Mouse (Mus musculus): ENCODE results near the gene Comtd1. TPM values are rescaled to one million over a fixed set of nuclear protein-coding genes. Genes with fewer than 3 reads are reported as not detected.

Comtd1 gene
- polyA plus RNA-seq, 1 experiment = 98.7 TPM

DNA sequence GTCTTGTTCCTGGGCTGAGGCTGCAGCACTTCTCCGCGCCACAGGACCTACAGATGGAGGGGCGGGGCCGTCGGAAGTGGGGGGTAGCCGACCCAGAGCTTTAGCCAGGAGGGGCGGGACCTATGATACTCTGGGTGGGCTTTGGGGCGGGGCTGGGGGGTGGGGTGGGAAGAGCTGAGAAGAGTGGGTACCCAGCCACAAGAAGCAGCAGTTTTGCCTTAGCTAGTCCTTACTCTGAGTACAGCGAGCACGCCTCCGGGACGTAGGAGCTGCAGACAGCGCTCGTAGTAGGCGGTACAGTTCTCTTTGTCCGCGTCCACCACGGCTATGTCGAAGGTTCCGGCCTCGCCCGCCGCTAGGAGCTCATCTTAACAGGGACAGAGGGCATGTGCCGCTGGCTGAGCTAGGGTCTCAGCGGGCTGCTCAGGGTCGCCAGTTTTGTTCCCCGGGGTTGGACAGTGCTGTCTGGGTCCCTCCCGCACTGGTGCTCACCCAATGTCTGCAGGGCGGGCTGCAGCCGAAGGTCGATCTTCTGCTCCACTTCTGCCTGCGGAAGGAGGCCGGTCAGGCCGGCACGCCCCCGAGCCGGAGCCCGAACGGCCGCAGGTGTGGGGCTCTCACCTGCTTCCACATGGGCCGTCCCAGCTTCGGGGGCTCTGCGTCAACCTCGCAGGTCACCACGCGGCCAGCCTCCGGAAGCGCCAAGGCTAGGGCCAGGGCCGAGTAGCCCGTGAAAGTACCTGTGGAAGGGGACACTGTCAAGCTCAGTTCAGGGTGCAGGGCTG, 1.2 kb downstream of the Comtd1 start:
- TF ChIP-seq GATA1 (IDR thresholded peaks at IDR 0.05; ENCODE audit: low read length) = no peak

DNA sequence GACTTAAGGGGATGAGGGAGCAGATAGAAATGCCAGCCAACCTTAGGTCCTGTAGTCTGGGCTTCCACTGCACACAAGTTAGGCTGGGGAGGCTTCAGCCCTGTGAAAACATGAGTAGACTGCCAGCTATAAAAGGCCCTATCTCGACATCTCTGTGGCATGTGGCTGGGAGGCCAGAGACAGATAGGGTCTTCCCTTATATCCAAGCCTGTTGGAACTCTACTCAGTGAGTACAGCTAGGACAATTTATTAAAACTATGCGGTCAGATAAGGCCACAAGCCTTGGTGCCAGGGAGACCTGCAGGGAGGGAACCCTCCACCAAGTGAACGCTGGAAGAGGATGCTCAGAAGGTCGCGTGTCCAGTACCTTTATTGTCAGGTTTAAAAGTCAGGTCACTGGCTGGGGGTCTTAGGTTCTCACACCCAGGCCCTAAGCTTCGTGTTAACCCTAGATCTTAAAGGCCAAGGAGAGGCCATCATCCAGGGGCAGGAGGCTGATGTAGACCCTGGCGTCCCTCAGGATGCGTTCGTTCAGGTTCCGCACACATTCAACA, 1.9 kb downstream of the Comtd1 start:
- peak; percentile 74 for TF ChIP-seq GATA1 (IDR thresholded peaks at IDR 0.05; ENCODE audit: low read length)

DNA sequence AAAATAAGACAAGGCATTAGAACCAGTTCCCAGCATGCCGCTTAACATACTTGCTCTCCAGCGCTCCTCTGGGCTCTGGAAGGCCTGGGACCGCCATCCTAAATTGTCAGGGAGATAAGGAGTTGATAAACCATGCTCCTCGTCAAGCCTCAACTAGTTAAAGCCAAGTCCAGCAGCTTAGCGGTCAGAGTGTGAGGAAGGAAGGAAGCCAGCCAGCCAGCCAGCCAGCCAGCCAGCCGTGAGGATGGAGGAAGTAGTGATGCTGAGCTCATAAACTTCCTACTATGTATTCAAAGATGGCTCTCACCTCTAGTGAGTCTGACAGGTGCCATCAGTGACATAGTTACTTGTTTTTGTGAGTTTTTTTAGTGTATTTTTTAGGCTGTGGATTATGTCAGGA, 5.5 kb downstream of the Comtd1 start:
- TF ChIP-seq GATA1 (IDR thresholded peaks at IDR 0.05; ENCODE audit: low read length) = no peak

DNA sequence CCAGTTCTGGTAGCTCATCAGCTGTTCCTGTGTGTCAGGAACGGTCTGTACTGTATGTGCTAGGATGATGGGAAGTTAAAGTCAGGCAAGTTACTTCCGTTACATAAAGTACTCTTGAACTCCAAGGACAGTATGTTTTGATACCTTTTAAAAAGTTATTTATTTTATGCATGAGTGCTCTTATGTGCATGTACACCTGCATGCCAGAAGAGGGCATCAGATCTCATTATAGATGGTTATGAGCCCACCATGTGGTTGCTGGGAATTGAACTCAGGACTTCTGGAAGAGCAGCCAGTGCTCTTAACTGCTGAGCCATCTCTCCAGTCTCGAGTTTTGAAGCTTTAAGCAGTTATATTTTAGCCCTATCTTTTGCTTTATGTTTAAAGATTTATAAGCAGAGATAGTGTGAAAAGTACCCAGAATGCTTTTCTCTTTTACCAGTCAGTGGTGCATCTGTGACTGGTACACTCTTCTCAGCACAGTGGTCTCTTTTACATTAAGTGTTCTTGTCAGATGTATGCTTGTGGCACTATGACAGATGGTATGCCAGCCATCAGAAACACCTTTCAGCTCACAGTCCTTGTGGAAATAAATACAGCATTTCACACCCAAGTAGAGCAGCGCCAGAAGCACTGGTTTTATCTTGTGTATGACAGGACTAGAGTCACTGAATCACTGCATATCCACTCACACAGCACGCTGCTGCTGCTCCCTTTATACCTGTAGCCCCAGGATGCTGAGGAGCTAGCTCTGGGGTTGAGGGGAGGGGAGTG, 6.8 kb downstream of the Comtd1 start:
- TF ChIP-seq GATA1 (IDR thresholded peaks at IDR 0.05; ENCODE audit: low read length) = no peak

DNA sequence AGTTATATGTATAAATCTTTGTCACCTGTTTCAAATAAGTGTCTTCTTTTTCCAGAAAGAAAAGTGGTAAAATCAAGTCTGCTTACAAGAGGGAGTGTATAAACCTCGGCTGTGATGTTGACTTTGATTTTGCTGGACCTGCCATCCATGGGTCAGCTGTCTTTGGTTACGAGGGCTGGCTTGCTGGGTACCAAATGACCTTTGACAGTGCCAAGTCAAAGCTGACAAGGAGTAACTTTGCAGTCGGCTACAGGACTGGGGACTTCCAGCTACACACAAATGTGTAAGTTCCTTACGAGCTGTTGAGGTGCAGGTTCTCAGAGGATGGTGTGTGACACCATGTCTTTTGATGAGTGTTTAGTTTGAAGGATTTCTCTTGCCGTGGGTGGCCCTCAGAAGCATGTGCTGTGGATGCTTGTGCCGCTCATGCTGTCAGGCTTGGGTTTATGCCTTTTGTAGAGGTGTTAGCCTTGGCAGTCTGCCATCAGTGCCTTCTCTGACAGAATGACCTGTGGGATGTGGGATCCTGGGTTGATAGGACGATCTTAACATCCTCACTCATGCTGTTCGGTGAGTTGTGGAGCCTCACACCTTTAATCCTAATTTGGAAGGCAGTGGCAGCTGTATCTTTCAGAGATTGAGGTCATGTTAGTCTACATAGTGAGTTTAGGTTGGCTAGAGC, 10.3 kb downstream of the Comtd1 start:
- TF ChIP-seq GATA1 (IDR thresholded peaks at IDR 0.05; ENCODE audit: low read length) = no peak

DNA sequence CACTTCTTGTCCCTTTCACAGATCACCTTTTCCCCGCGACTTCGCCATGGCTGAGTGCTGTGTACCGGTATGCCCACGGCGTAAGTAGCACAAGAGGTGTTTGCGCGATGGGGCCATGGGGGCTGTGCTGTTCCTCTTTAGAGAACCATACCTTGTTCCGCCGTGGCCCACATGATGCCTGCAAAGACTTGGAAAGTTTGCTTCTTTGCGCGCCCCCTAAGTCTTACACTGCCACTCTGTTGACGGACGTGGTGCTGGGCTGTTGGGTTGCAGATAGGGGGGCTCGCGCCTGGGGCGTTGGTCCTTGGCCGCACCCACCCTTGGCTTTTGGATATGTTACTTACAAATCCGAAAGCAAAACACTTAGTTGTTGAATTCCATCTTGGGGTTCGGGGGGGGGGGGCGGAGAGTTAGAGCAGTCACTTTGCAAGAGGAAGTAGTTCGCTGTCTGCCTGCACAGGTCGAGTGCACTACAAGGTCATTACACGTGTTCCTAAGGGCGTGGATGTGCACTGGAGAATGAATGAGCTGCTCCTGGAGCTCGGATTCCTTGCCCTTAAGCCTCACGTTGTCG, 16.9 kb downstream of the Comtd1 start:
- TF ChIP-seq GATA1 (IDR thresholded peaks at IDR 0.05; ENCODE audit: low read length) = no peak

DNA sequence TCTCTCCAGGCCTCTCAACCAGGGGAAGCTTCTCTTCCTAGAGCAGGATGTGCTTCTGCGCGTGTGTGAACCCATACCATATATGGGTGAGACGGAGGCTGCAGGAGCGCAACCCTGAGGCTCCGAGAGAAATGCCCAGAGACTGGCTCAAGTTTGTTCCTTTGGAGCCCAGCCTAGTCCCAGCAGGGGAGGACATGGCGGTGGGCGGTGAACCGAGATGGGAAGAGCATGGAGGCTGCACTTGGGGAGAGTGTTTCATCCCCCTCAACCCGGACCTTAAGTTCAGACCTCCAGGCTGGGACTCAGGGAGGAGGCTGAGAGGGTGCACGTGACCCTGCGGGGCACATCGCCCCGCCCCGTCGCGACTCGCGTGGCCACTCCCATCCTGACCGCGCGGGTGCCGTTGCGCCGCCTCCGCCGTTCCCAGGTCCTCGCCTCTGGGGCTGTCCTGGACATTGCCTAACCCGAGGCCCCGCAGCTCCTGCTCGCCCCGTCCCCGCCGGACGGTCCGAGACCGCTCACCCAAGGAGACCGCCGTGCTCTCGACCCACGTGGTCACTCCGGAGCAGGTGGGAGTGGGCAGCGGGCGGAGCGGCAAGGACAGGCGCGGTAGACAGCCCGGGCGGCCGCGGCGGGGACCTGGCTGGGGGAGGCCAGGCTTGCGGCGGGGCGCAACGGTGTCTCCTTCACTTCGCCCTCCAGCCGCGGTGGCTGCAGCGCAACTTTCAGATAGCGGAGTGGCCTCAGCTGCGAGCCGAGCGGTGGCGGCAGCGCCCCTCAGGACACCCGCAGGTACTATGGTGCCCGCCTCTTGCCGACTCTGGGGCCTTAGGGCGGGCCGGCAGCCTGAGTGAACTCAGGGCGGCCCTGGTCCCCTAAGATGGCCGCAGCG, 17.7 kb downstream of the Comtd1 start:
- no peak for TF ChIP-seq GATA1 (IDR thresholded peaks at IDR 0.05; ENCODE audit: low read length)

DNA sequence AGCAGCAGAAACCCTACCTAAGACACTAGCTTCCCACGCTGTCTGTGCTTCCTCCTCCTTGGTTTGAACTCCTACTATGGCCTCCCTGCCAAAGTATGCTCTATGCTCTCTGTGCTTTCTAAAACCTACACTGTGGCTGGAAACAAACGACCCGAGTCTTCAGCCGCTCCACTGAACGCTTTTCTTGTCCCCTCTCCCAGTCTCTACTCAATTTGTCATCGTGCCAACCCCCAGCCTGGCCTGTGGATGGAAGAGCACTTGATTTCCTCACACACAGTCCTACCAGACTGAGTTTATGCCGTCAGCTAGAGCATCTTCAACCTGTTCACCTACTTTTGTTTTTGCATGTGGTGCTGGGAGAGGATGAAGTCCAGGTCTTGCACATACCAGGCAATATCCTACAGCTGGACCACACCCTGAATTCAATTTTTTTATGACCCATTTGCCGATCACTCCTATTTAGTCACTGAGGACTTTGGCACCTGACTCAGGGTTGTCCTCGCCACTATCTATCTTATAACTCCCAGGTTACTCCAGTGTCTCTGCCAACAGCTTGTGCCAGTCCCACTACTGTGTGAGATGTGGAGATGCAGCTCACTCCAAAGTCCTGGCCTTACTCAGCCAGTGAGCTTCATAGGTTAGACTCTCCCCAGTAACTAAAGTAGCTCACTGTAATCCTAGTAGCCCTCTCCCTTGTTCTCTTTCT, 22.8 kb downstream of the Comtd1 start:
- TF ChIP-seq GATA1 (IDR thresholded peaks at IDR 0.05; ENCODE audit: low read length) = no peak

DNA sequence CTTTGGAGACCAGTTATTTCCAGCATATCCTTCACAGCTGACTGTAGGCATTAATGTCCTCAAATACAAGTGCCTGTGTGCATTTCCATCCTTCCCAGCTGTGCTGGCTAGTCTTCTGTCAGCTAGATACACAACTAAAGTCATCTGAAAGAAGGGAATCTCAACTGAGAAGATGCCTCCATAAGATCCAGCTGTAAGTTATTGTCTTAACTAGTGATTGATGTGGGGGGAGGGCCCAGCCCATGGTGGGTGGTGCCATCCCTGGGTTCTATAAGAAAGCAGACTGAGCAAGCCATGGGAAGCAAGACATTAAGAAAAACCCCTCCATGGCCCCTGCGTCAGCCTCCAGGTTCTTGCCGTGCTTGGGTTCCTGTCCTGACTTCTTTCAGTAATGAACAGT, 23.8 kb downstream of the Comtd1 start, which contains the start of gene Vdac2:
Gene Vdac2 (plus strand): TSS at position 301 of the 400 bp plus-strand sequence.
- no peak for TF ChIP-seq GATA1 (IDR thresholded peaks at IDR 0.05; ENCODE audit: low read length)

DNA sequence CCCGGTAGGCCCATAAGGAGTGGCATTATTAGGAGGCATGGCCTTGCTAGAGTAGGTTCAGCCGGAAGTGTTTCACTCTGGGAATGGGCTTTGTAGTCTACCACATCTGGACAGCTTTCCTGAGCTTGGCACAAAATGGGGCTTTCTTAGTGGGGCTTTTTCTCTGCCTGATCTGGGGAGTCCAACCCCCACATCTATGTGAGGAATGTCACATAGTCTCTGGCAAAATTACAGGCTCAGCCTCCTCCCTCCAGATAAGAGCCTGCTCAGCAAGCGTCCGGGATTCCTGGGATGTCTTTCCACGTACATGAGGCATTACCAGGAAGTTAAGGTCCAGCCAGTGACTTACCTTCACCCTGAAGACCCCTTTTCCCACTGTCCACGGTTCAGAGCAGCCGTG, 24.9 kb downstream of the Comtd1 start:
- TF ChIP-seq GATA1 (IDR thresholded peaks at IDR 0.05; ENCODE audit: low read length) = no peak

DNA sequence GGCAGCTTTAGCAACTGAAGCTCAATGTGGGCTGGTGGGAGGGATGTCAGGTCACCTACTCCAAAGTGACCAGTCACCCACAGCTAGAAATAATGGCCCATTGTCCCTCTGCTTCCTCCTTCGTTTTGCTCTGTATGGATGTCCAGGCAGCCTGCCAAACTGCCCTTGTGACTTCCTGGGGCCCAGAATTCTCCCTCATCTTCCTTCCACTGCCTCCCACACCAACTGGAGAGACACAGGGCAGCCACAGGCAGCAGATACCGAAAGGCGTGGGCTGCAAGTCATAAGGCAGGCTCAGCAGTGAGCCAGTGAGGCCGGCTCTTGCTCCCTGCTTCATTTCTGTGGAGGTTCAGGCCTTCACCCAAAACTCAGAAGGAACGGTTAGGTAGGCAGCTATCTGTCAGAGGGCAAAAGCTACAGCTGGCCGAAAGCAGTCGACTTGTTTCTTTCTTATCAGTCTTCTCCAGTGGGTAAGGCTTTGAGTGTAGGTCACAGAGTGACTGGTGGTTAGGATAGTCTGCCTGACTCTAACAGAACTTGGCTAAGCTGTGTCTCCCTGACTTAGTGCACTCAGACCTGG, 25.9 kb downstream of the Comtd1 start:
- no peak for TF ChIP-seq GATA1 (IDR thresholded peaks at IDR 0.05; ENCODE audit: low read length)

DNA sequence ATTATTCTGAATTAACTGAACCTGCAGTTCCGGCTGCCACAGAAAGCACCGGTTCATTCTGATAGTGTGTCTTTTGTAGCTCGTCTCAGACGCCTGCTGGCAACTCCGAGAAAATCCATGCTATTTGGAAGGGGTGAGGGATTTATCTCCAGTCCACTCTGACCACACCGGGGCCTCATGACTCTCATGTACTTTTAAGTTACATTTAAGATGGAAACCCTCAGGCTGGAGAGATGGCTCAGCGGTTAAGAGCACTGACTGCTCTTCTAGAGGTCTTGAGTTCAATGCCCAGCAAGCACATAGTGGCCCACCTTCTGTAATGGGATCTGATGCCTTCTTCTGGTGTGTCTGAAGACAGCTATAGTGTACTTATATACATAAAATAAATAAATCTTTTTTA, 26.5 kb downstream of the Comtd1 start:
- TF ChIP-seq GATA1 (IDR thresholded peaks at IDR 0.05; ENCODE audit: low read length) = no peak

DNA sequence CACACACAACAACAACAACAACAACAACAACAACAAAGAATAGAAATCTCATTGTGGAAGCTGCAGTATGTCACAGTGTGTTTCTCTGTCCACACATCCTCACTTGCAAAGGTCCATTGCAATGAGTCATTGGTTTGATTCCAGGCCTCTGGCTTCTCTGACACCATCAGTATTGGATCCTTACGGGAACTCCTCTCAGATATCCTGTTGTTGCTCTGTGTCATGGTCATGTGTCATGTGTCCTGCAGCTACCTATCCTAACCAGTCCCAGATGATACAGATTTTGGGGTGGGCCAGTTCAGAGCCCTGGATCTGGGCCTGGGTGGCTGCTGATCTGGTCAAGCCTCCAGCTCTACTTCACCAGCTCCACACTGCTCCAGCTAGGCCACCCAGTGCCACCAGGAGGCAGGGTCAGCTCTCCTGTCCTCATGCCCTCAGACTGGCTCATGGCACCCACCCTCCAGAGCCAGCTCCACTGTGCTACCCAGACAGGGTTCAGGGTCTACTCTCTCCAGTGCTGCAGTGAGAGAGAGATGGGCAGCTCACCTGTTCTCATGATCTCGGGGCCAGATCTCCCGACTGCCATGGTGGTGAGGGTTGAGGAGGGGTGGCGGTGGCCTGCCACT, 27.8 kb downstream of the Comtd1 start:
- TF ChIP-seq GATA1 (IDR thresholded peaks at IDR 0.05; ENCODE audit: low read length) = no peak

Data from G1E-ER4 (cell line).